Mouse (Mus musculus) megakaryocyte, adult 5-6 weeks (primary cell): ENCODE measurements around the gene Bcl2l10. TPM values are rescaled to one million over a fixed set of nuclear protein-coding genes. Genes with fewer than 3 reads are reported as not detected.
A peak's percentile ranks its signal among the peaks of the same experiment; 100 is the strongest.

ENCODE experiments used
- ATAC-seq: 2 replicates; pipeline ENCODE4 v1.8.0; 2016; ENCODE audit warnings: mild to moderate bottlenecking, inconsistent platforms; ENCODE audit not compliant: poor library complexity, severe bottlenecking
- total RNA-seq, 2 experiments: library from RNA; stranded (forward) in 1 of 2; stranded (reverse) in 1 of 2; fragments of 153-499, 151-499 nt in 1 of 2; fragments of 221-1000, 200-1000 nt in 1 of 2; gene quantifications; 2 replicates each; pipeline versions ENCODE4 v1.2.3 to v1.2.4; 2015 to 2017

Bcl2l10 gene
- total RNA-seq, 2 experiments from 2014 or later = not detected

DNA sequence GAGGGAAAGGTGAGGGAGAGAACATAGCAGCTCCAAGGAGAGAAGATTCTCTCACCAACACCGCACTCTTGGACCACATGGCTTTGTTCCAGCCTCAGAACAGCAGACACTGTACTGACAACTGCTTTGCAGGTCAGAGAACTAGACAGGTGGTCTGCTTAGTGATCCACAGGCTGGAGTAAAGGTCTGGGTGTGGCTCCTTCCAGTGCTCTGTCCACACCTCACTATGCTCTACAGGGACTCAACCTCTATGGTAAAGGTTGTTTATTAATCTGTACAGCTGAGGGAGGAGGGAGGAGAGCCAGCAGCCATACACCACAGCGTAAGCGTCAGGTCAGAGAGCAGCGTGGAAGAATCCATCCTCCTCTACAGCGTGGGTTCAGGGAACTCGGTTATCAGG is 48.4 kb downstream of the Bcl2l10 start:
- ATAC-seq = no peak

DNA sequence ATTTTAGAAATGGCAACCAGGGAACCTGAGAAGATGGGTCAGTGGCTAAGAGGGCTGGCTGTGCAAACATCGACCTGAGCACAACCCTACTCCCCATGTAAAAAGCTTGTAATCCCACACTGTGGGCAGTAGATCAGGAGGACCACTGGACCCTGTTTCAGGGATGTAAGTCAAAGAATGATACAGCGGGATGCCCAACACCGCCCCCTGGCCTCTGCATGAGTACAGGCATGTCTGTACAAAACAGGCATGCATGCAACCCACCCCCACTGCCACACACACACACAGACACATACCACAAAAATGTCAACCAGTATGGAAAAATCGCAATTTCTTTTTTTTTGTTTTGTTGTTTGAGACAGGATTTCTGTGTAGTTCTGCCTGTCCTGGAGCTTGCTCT is 51.5 kb downstream of the Bcl2l10 start:
- ATAC-seq = 0 out of 2 replicates have a peak, but pooled peaks have one; percentile 24

DNA sequence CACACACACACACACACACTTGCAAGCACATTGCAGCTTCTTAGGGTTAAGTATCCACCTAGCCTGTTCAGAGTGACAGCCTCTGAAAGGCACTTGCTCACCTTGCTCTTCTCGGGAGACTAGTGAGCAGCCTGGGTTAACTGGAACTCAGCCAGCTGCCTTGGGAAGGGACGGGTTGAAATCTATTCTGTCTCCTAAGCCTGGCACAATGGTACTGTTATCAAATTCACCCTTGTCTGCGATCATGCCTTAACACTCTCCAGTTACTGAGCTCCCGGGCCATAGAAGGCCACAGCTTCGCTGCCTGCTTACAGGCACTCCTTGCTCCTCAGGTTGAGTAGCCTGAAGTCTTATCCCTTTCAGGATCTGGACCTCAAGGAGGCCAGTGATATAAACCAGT is 53.1 kb downstream of the Bcl2l10 start:
- no peak for ATAC-seq

Other genes starting within 250 kb of the Bcl2l10 start
- not detected in 2 replicates for gene Myo5c, start 115.7 kb upstream of the Bcl2l10 start, total RNA-seq (2015)
- not detected in 2 replicates for gene Myo5c, start 115.7 kb upstream of the Bcl2l10 start, total RNA-seq (2017)
- 0.51 TPM in 1 of 2 replicates, not detected in the other for gene Gnb5, start 41.5 kb upstream of the Bcl2l10 start, total RNA-seq (2015)
- 0.29 TPM in 1 of 2 replicates, not detected in the other for gene Gnb5, start 41.5 kb upstream of the Bcl2l10 start, total RNA-seq (2017)
- 36.0 and 39.6 TPM in 2 replicates for gene Mapk6, start 62.2 kb downstream of the Bcl2l10 start, total RNA-seq (2015)
- 26.6 and 29.3 TPM in 2 replicates for gene Mapk6, start 62.2 kb downstream of the Bcl2l10 start, total RNA-seq (2017)
- 12.5 and 16.3 TPM in 2 replicates for gene Leo1, start 93.8 kb downstream of the Bcl2l10 start, total RNA-seq (2015)
- gene Leo1, start 93.8 kb downstream of the Bcl2l10 start, total RNA-seq (2017) = 32.5 and 35.6 TPM in 2 replicates
- 100 and 101 TPM in 2 replicates for gene Tmod3, start 211.9 kb downstream of the Bcl2l10 start, total RNA-seq (2015)
- gene Tmod3, start 211.9 kb downstream of the Bcl2l10 start, total RNA-seq (2017) = 102 and 121 TPM in 2 replicates